Mouse (Mus musculus): ENCODE data around the gene Dnajc28.

- no peak for TF ChIP-seq CTCF (IDR thresholded peaks at IDR 0.05; ENCODE audit: low read depth)
- no peak for TF ChIP-seq EP300 (IDR thresholded peaks at IDR 0.05; ENCODE audit: low read depth)
Observed at GRCm38 (mm10) chr16:91633641-91634040, 14.8 kb upstream of the Dnajc28 start.
